Mouse (Mus musculus): ENCODE measurements around the gene Dnmt3l. TPM values are rescaled to one million over a fixed set of nuclear protein-coding genes. Genes with fewer than 3 reads are reported as not detected.
A peak's percentile ranks its signal among the peaks of the same experiment; 100 is the strongest.
"Not testable (repeated sequence)": the region's sequence is repeated elsewhere in the genome, so short reads cannot be mapped to it uniquely, and the experiment has no call there.

Gene Dnmt3l
- polyA plus RNA-seq, 1 experiment from 2014 or later = not detected

DNA sequence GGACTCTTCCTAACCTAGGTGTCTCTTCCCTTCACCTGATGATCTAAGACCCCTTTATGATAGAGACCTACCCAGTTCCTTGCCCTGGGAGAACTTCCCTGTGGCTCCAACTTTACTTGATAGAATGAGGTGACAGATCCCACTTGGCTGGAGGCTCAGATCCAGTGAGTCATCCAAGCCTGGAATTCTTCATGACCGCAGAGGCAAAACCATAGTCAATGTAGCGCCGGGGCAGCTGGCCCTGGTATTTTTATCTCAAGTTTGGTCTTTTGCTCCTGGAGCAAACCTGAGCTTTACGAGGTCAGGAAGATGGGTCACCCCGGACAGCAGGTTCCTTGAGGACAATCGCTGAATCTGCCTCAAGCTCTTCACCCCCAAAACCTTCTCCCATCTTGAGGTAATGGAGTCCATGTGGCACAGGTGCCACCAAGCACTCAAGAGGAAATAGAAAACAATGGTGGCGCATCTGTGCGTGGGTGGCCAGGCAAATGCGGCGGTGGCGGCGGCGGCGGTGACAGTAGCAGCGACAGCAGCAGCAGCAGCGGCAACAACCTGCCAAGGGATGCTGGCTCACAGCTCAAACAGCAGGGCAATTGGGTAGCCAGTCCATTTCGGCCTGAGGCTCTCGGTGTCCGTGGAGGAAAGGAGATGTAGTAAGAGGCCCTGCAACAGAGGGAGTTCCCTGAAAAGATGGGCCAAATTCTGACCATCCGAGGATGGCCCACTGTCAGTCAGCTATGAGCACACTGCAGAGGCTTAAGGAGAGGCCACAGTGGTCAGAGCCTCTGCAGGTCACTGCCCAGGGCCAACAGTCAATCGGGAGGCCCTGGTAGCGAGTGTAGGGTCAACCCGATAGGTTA lies 50.3 kb downstream of the Dnmt3l start:
- DNase-seq (ENCODE audit: low spot score) = no peak
- Histone ChIP-seq H3K27ac (replicated peaks) (no peak overlapping the region), H3K4me1 (no peaks in the 10 kb centered on the region), H3K27me3 (replicated peaks; ENCODE audit: low read depth, poor library complexity, severe bottlenecking) (no peaks in the 10 kb centered on the region), H3K4me3 (no peak overlapping the region), H3K36me3 (replicated peaks) (no peaks in the 10 kb centered on the region), H3K9me3 (no peaks in the 10 kb centered on the region)
- whole genome bisulfite sequencing = 86% methylated on average over 23 of the region's 23 CpGs

GRCm38 (mm10) chr10:78092725-78093029 lies 50.9 kb downstream of the Dnmt3l start:
- no peak overlapping the region for H3K27ac ChIP-seq (replicated peaks)
- no peak overlapping the region for H3K4me3 ChIP-seq
- H3K4me1 ChIP-seq = no peaks in the 10 kb centered on the region
- H3K36me3 ChIP-seq (replicated peaks) = no peaks in the 10 kb centered on the region
- DNase-seq (ENCODE audit: low spot score) = no peak
- no peaks in the 10 kb centered on the region for H3K27me3 ChIP-seq (replicated peaks; ENCODE audit: low read depth, poor library complexity, severe bottlenecking)
- 90% methylated on average over 13 of the region's 13 CpGs for WGBS
- no peaks in the 10 kb centered on the region for H3K9me3 ChIP-seq

GRCm38 (mm10) chr10:78095221-78095620 lies 53.5 kb downstream of the Dnmt3l start:
- no peaks in the 10 kb centered on the region for H3K9me3 ChIP-seq
- H3K27ac ChIP-seq (replicated peaks) = no peak overlapping the region
- DNase-seq (ENCODE audit: low spot score) = no peak
- H3K27me3 ChIP-seq (replicated peaks; ENCODE audit: low read depth, poor library complexity, severe bottlenecking) = no peaks in the 10 kb centered on the region
- no peaks in the 10 kb centered on the region for H3K36me3 ChIP-seq (replicated peaks)
- no peaks in the 10 kb centered on the region for H3K4me1 ChIP-seq
- H3K4me3 ChIP-seq = no peak overlapping the region

DNA sequence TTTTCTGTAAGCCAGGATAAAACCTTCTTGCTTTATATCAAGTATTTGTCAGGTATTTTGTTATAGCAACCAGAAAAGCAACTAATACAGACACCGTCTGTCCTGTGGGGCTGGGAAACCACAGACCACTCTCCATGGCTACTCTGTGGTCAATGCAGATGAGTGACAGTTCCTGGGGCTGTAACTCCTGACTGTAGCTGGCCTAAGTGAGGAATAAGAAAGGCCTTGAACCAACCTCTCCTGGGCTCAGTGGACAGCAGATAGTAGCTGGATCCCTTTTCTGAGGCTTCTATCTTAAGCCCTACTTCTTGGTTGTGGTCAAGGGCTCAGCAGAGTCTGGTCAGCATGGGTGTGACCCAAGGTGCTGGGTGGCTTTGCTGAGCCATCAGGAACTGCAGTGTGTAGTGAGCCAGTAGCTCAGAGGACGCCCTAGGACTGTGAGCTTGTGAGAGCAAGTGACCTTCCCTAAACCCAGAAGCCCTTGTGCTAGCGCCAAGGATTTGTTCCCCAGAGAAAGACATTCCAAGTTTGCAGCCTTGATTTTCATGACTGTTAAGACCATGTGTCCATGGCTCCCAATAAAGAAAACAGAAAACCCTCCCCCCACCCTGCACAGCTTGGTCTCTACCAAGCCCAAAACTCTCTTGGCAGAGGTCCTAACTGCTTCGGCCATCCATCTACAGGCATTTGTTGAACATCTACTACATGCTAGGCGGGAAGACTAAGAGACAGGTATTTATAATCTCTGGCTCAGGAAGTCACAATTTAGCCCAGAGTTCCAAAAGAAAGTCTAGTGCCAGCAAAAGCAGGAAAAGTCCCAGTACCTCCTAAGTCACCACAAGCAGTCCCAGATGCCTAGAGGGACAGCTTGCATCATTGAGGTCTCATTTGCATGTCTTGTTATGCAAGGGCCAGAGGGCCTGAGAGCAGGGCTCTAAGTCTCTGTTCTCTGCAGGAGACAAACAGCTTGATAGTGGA lies 54.5 kb downstream of the Dnmt3l start:
- Histone ChIP-seq H3K36me3 (replicated peaks) (no peaks in the 10 kb centered on the region), H3K4me1 (peaks cover 7% of the 10 kb centered on the region), H3K27ac (replicated peaks) (no peak overlapping the region), H3K9me3 (no peaks in the 10 kb centered on the region), H3K27me3 (replicated peaks; ENCODE audit: low read depth, poor library complexity, severe bottlenecking) (no peaks in the 10 kb centered on the region), H3K4me3 (no peak overlapping the region)
- DNase-seq (ENCODE audit: low spot score) = no peak
- 85% methylated on average over 5 of the region's 5 CpGs for WGBS

- H3K27ac ChIP-seq (replicated peaks); H3K4me3 ChIP-seq; H3K36me3 ChIP-seq (replicated peaks); H3K9me3 ChIP-seq; DNase-seq (ENCODE audit: low spot score); H3K27me3 ChIP-seq (replicated peaks; ENCODE audit: low read depth, poor library complexity, severe bottlenecking): not testable (repeated sequence)
- H3K4me1 ChIP-seq = peaks cover 13% of the 10 kb centered on the region
Observed at GRCm38 (mm10) chr10:78099860-78100259, 58.1 kb downstream of the Dnmt3l start.

- H3K4me1 ChIP-seq = peaks cover 13% of the 10 kb centered on the region
- H3K9me3 ChIP-seq = no peaks in the 10 kb centered on the region
- H3K27me3 ChIP-seq (replicated peaks; ENCODE audit: low read depth, poor library complexity, severe bottlenecking) = no peaks in the 10 kb centered on the region
- H3K27ac ChIP-seq (replicated peaks) = no peak overlapping the region
- 28% methylated on average over 16 of the region's 16 CpGs for WGBS
- DNase-seq (ENCODE audit: low spot score) = peak; percentile 50
- no peaks in the 10 kb centered on the region for H3K36me3 ChIP-seq (replicated peaks)
- peak overlapping the region; percentile 49 for H3K4me3 ChIP-seq
Observed at GRCm38 (mm10) chr10:78100989-78101780, 59.4 kb downstream of the Dnmt3l start.

DNA sequence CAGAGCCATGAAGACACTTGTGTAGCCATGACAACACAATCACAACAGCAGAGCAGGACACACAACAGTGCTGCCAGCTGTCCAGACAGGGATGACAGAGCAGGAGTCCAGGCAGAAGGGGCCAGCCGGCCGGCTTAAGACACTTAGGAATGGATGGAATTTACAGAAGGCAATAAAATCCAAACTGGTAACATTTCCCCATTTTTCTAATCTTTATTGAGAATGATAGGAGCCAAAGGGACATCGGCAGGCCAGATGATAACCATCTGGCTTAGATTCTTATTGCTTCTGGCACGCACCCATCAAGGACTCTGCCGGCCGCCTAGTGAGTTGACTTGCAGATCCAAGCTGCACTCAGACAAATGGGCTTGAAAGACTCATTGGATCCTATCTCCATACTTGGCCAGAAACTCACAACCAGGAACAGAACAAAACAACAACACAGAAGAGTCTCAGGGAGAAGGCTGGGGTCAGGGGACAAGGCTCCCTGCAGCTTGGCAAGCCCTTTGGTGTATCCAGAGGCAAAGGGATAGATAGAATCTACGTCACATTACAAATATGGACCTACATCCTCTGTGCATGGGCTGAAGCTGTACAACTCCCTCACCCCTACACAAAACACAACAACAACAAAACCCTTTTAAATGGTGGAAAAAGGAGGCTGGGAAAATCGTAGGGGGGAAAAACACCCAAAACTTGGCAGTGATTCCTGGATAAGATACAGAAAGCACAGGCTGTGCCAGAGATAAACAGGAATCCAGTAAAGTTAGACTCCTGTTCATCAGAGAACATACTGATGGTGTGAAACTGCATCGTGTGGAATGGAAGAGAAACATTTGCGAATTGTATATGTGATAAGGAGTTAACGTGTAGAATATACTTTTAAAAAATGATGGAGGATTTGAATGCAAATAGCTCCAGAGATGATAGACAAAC lies 63.1 kb downstream of the Dnmt3l start:
- no peak for DNase-seq (ENCODE audit: low spot score)
- WGBS = 86% methylated on average over 11 of the region's 11 CpGs

GRCm38 (mm10) chr10:78105548-78105947 lies 63.8 kb downstream of the Dnmt3l start:
- peaks cover 13% of the 10 kb centered on the region for H3K4me1 ChIP-seq
- no peak for DNase-seq (ENCODE audit: low spot score)
- H3K36me3 ChIP-seq (replicated peaks) = no peaks in the 10 kb centered on the region
- H3K4me3 ChIP-seq = no peak overlapping the region
- H3K27ac ChIP-seq (replicated peaks) = no peak overlapping the region
- 85% methylated on average over 12 of the region's 12 CpGs for WGBS
- H3K9me3 ChIP-seq = no peaks in the 10 kb centered on the region
- H3K27me3 ChIP-seq (replicated peaks; ENCODE audit: low read depth, poor library complexity, severe bottlenecking) = no peaks in the 10 kb centered on the region

More for the DNA sequence above, 63.1 kb downstream of the Dnmt3l start:
- Histone ChIP-seq H3K27ac (replicated peaks) (no peak overlapping the region), H3K4me1 (peaks cover 13% of the 10 kb centered on the region), H3K36me3 (replicated peaks) (no peaks in the 10 kb centered on the region), H3K27me3 (replicated peaks; ENCODE audit: low read depth, poor library complexity, severe bottlenecking) (no peaks in the 10 kb centered on the region), H3K4me3 (no peak overlapping the region), H3K9me3 (no peaks in the 10 kb centered on the region)

Other genes starting within 250 kb of the Dnmt3l start
- gene Gm9639, start 246.9 kb upstream of the Dnmt3l start, polyA plus RNA-seq (2016; fragmentation: Nextera tagmentation; extraction: Ambion mirVana) = not detected in 2 replicates
- not detected in 2 replicates for gene Gm19668, start 242.8 kb upstream of the Dnmt3l start, polyA plus RNA-seq (2016; fragmentation: Nextera tagmentation; extraction: Ambion mirVana)
- not detected in 2 replicates for gene Gm9507, start 230.1 kb upstream of the Dnmt3l start, polyA plus RNA-seq (2016; fragmentation: Nextera tagmentation; extraction: Ambion mirVana)
- not detected in 2 replicates for gene Gm2696, start 227.3 kb upstream of the Dnmt3l start, polyA plus RNA-seq (2016; fragmentation: Nextera tagmentation; extraction: Ambion mirVana)
- not detected in 2 replicates for gene Krtap10-4, start 214.9 kb upstream of the Dnmt3l start, polyA plus RNA-seq (2016; fragmentation: Nextera tagmentation; extraction: Ambion mirVana)
- not detected in 2 replicates for gene Krtap10-10, start 206.0 kb upstream of the Dnmt3l start, polyA plus RNA-seq (2016; fragmentation: Nextera tagmentation; extraction: Ambion mirVana)
- gene Gm36176, start 195.1 kb upstream of the Dnmt3l start, polyA plus RNA-seq (2016; fragmentation: Nextera tagmentation; extraction: Ambion mirVana) = not detected in 2 replicates
- gene Gm10318, start 189.1 kb upstream of the Dnmt3l start, polyA plus RNA-seq (2016; fragmentation: Nextera tagmentation; extraction: Ambion mirVana) = not detected in 2 replicates
- gene Gm3285, start 180.0 kb upstream of the Dnmt3l start, polyA plus RNA-seq (2016; fragmentation: Nextera tagmentation; extraction: Ambion mirVana) = not detected in 2 replicates
- gene Lrrc3, start 139.4 kb upstream of the Dnmt3l start, polyA plus RNA-seq (2016; fragmentation: Nextera tagmentation; extraction: Ambion mirVana) = 2.2 and 2.3 TPM in 2 replicates
- gene Trpm2, start 71.4 kb upstream of the Dnmt3l start, polyA plus RNA-seq (2016; fragmentation: Nextera tagmentation; extraction: Ambion mirVana) = 0.54 and 0.85 TPM in 2 replicates
- 31.0 and 33.7 TPM in 2 replicates for gene 1810043G02Rik, start 63.4 kb upstream of the Dnmt3l start, polyA plus RNA-seq (2016; fragmentation: Nextera tagmentation; extraction: Ambion mirVana)
- gene Pfkl, start 31.9 kb upstream of the Dnmt3l start, polyA plus RNA-seq (2016; fragmentation: Nextera tagmentation; extraction: Ambion mirVana) = 234 and 275 TPM in 2 replicates
- 0.24 and 0.25 TPM in 2 replicates for gene Aire, start 1.7 kb downstream of the Dnmt3l start, polyA plus RNA-seq (2016; fragmentation: Nextera tagmentation; extraction: Ambion mirVana)
- 2.5 and 2.8 TPM in 2 replicates for gene Icosl, start 27.4 kb downstream of the Dnmt3l start, polyA plus RNA-seq (2016; fragmentation: Nextera tagmentation; extraction: Ambion mirVana)
- gene D10Jhu81e, start 127.8 kb downstream of the Dnmt3l start, polyA plus RNA-seq (2016; fragmentation: Nextera tagmentation; extraction: Ambion mirVana) = 17.0 and 17.6 TPM in 2 replicates
- 32.1 and 35.3 TPM in 2 replicates for gene Pwp2, start 143.2 kb downstream of the Dnmt3l start, polyA plus RNA-seq (2016; fragmentation: Nextera tagmentation; extraction: Ambion mirVana)
- 8.1 and 10.2 TPM in 2 replicates for gene Trappc10, start 202.7 kb downstream of the Dnmt3l start, polyA plus RNA-seq (2016; fragmentation: Nextera tagmentation; extraction: Ambion mirVana)

Data from embryonic facial prominence, embryonic 10.5 days (tissue).